Mouse (Mus musculus) thymus, adult 2 months (tissue): Measurements from ENCODE around the gene Rasgrp1. TPM values are rescaled to one million over a fixed set of nuclear protein-coding genes. Genes with fewer than 3 reads are reported as not detected.

Experiments used
- DNase-seq: peaks from one replicate; pipeline ENCODE4 v3.0.0; 2021
- H3K27ac ChIP-seq: fragments of 200-500 bp; 2 replicates; pipeline ENCODE4 v1.5.1; 2012; ENCODE audit warnings: low read length, control low read depth; ENCODE audit not compliant: control insufficient read depth, insufficient read depth
- H3K27me3 ChIP-seq: fragments of 200-500 bp; 2 replicates; pipeline ENCODE4 v1.6.1; 2012; ENCODE audit warnings: mild to moderate bottlenecking, low read length, moderate library complexity, mixed read lengths; ENCODE audit not compliant: control insufficient read depth, insufficient read depth
- H3K36me3 ChIP-seq: fragments of 200-500 bp; 2 replicates; pipeline ENCODE4 v1.6.1; 2012; ENCODE audit warnings: mild to moderate bottlenecking, low read length, moderate library complexity; ENCODE audit not compliant: control insufficient read depth, insufficient read depth
- H3K4me1 ChIP-seq: fragments of 200-500 bp; replicated peaks from 2 replicates; pipeline ENCODE4 v1.6.1; 2012; ENCODE audit warnings: low read length; ENCODE audit not compliant: control insufficient read depth, insufficient read depth
- H3K4me3 ChIP-seq: fragments of 200-500 bp; 2 replicates; pipeline ENCODE4 v1.5.1; 2012; ENCODE audit warnings: mild to moderate bottlenecking, low read length, control low read depth, moderate library complexity; ENCODE audit not compliant: control insufficient read depth, insufficient read depth
- CTCF ChIP-seq: fragments of 200-500 bp; IDR thresholded peaks from 2 replicates; pipeline ENCODE4 v1.5.1; 2012; ENCODE audit warnings: mild to moderate bottlenecking, control low read depth, low read length, moderate library complexity, borderline replicate concordance; ENCODE audit not compliant: control insufficient read depth, poor library complexity, insufficient read depth; ENCODE audit errors: extremely low read depth
- POLR2A ChIP-seq: fragments of 200-500 bp; IDR thresholded peaks from 2 replicates; pipeline ENCODE4 v1.6.1; 2012; ENCODE audit warnings: mild to moderate bottlenecking, low read length, control low read depth, moderate library complexity; ENCODE audit not compliant: control insufficient read depth, poor library complexity, insufficient read depth; ENCODE audit errors: extremely low read depth
- WGBS: fragments of 180-500 bp; shearing (Covaris S2); methylation state at CpG from one replicate; pipeline ENCODE4 v1.1.7; 2018; 5-methylcytosine and 5-hydroxymethylcytosine counted together
- polyA plus RNA-seq: library from polyadenylated mRNA; depleted of rRNA; stranded (reverse); fragments of >200 nt; gene quantifications from 2 replicates; pipeline ENCODE4 v1.2.3, GENCODE M21; 2012

Rasgrp1 gene
- polyA plus RNA-seq, 1 experiment: 131 TPM

GRCm38 (mm10) chr2:117257617-117258016 lies 85.2 kb downstream of the Rasgrp1 start:
- 97% methylated on average over 1 of the region's 1 CpGs for WGBS
- Histone ChIP-seq H3K36me3 (peaks cover 26% of the 10 kb centered on the region), H3K27ac (no peak overlapping the region), H3K4me3 (no peak overlapping the region), H3K4me1 (no peaks in the 10 kb centered on the region), H3K27me3 (no peaks in the 10 kb centered on the region)
- no peak for TF ChIP-seq POLR2A
- TF ChIP-seq CTCF: no peak
- no peak for DNase-seq

- WGBS: 91% methylated on average over 2 of the region's 2 CpGs
- Histone ChIP-seq H3K36me3 (peaks cover 16% of the 10 kb centered on the region), H3K27me3 (no peaks in the 10 kb centered on the region), H3K4me1 (peaks cover 1% of the 10 kb centered on the region; the same call in 1 of the 2 replicates), H3K4me3 (no peak overlapping the region), H3K27ac (no peak overlapping the region)
- no peak for DNase-seq
- no peak for TF ChIP-seq POLR2A
- TF ChIP-seq CTCF: no peak
Measured at GRCm38 (mm10) chr2:117255415-117255814, 87.4 kb downstream of the Rasgrp1 start.

- H3K27ac ChIP-seq: no peak overlapping the region
- TF ChIP-seq CTCF (no peak), POLR2A (no peak)
- H3K36me3 ChIP-seq: no peaks in the 10 kb centered on the region
- no peaks in the 10 kb centered on the region for H3K27me3 ChIP-seq
- peak; percentile 23 for DNase-seq
- peak overlapping the region; percentile 69 for H3K4me3 ChIP-seq
- H3K4me1 ChIP-seq: peaks cover 4% of the 10 kb centered on the region; the same call in 1 of the 2 replicates
- 1% methylated on average over 24 of the region's 24 CpGs for WGBS
Measured at GRCm38 (mm10) chr2:117250001-117250510, 92.7 kb downstream of the Rasgrp1 start.

GRCm38 (mm10) chr2:117249255-117250000 lies 93.4 kb downstream of the Rasgrp1 start, which contains the start of gene Fam98b:
Gene Fam98b, plus strand, starts transcription at chr2:117249739.
- Histone ChIP-seq H3K4me3 (peak within 1 kb of the TSS; percentile 69), H3K27ac (no peak within 1 kb of the TSS), H3K27me3 (no peaks in the 10 kb centered on the region), H3K36me3 (no peaks in the 10 kb centered on the region), H3K4me1 (peaks cover 4% of the 10 kb centered on the region; the same call in 1 of the 2 replicates)
- TF ChIP-seq POLR2A (no peak), CTCF (0 out of 2 replicates have a peak, but pooled peaks have one; percentile 25)
- WGBS: 1% methylated on average over 33 of the region's 33 CpGs
- peak; percentile 90 for DNase-seq

- WGBS: 80% methylated on average over 4 of the region's 4 CpGs
- no peak for DNase-seq
- Histone ChIP-seq H3K4me1 (no peaks in the 10 kb centered on the region), H3K36me3 (no peaks in the 10 kb centered on the region), H3K27me3 (no peaks in the 10 kb centered on the region), H3K4me3 (no peak overlapping the region), H3K27ac (no peak overlapping the region)
- TF ChIP-seq CTCF (no peak), POLR2A (no peak)
Measured at GRCm38 (mm10) chr2:117241953-117242352, 100.8 kb downstream of the Rasgrp1 start.

GRCm38 (mm10) chr2:117231257-117231656 lies 111.5 kb downstream of the Rasgrp1 start:
- TF ChIP-seq CTCF (peak; percentile 69; the same call in 1 of the 2 replicates), POLR2A (no peak)
- Histone ChIP-seq H3K4me3 (no peak overlapping the region), H3K4me1 (no peaks in the 10 kb centered on the region), H3K36me3 (no peaks in the 10 kb centered on the region), H3K27me3 (no peaks in the 10 kb centered on the region), H3K27ac (no peak overlapping the region)
- WGBS: 8% methylated on average over 13 of the region's 13 CpGs
- DNase-seq: peak; percentile 65
